Mouse (Mus musculus) ovary, adult 18-20 months (tissue): ENCODE data around the gene Slc25a13.

Experiments used
- DNase-seq: peaks from one replicate; pipeline ENCODE4 v3.0.0; 2022; ENCODE audit warnings: low spot score, mixed read lengths

Slc25a13 gene

GRCm38 (mm10) chr6:6027664-6028063 lies 189.3 kb downstream of the Slc25a13 start:
- DNase-seq = no peak

- no peak for DNase-seq
Measured at GRCm38 (mm10) chr6:6023976-6024375, 193.0 kb downstream of the Slc25a13 start.

GRCm38 (mm10) chr6:6016931-6017330 lies 200.0 kb downstream of the Slc25a13 start:
- DNase-seq = no peak

- DNase-seq = no peak
Measured at GRCm38 (mm10) chr6:6015616-6016015, 201.4 kb downstream of the Slc25a13 start.

GRCm38 (mm10) chr6:6011364-6011763 lies 205.6 kb downstream of the Slc25a13 start:
- DNase-seq = no peak

- DNase-seq = peak; percentile 47
Measured at GRCm38 (mm10) chr6:6005762-6006431, 211.1 kb downstream of the Slc25a13 start.

- DNase-seq = no peak
Measured at GRCm38 (mm10) chr6:6004756-6005485, 212.1 kb downstream of the Slc25a13 start.

- DNase-seq = no peak
Measured at GRCm38 (mm10) chr6:6002061-6002460, 214.9 kb downstream of the Slc25a13 start.

- DNase-seq = no peak
Measured at GRCm38 (mm10) chr6:5997535-5997934, 219.4 kb downstream of the Slc25a13 start.

- no peak for DNase-seq
Measured at GRCm38 (mm10) chr6:5993056-5993455, 223.9 kb downstream of the Slc25a13 start.

- DNase-seq = peak; percentile 29
Measured at GRCm38 (mm10) chr6:5991817-5992755, 224.9 kb downstream of the Slc25a13 start.

- DNase-seq = no peak
Measured at GRCm38 (mm10) chr6:5991243-5991642, 225.7 kb downstream of the Slc25a13 start.
